ENCODE assay signal across 8 mouse cellular contexts in genomic region chr3:88620992-88621536, GRCm38 (mm10). TPM values are rescaled to one million over a fixed set of nuclear protein-coding genes. Genes with fewer than 3 reads are reported as not detected.
DNase-seq lines count a peak whose midpoint lies in the region; ATAC-seq and TF ChIP-seq lines count a peak whose summit lies in the region.

No protein-coding gene starts in this region.

- intact Hi-C loops in left cerebral cortex, postnatal 36 days (cut with DNase I): no loop called here
- intact Hi-C loops in left cerebral cortex, postnatal 14 days (cut with DNase I): no loop called here

- H3K27me3 ChIP-seq in cerebellum, adult 2 months (ENCODE audit: control insufficient read depth, insufficient read depth, low read length): no peaks in the 10 kb centered on the region
- no peaks in the 10 kb centered on the region for H3K27me3 ChIP-seq in forebrain, embryonic 16.5 days (replicated peaks; ENCODE audit: control insufficient read depth, insufficient read depth, low read length)
- H3K27me3 ChIP-seq in hindbrain, embryonic 11.5 days (ENCODE audit: control insufficient read depth, insufficient read depth, low read length): no peaks in the 10 kb centered on the region
- H3K27me3 ChIP-seq in limb, embryonic 14.5 days (ENCODE audit: control insufficient read depth, insufficient read depth, low read length): no peaks in the 10 kb centered on the region
- H3K27me3 ChIP-seq in midbrain, embryonic 14.5 days (ENCODE audit: control insufficient read depth, insufficient read depth, low read length): no peaks in the 10 kb centered on the region
- H3K27me3 ChIP-seq in stomach, postnatal 0 days (ENCODE audit: control insufficient read depth, insufficient read depth, low read length): no peaks in the 10 kb centered on the region

- peak overlapping the region; percentile 84 for H3K27ac ChIP-seq in cerebellum, adult 2 months (ENCODE audit: insufficient read depth, low read length)
- peak overlapping the region; percentile 99 for H3K27ac ChIP-seq in forebrain, embryonic 16.5 days (ENCODE audit: low read length)
- H3K27ac ChIP-seq in hindbrain, embryonic 11.5 days (ENCODE audit: low read depth, low read length): peak overlapping the region; percentile 88
- H3K27ac ChIP-seq in limb, embryonic 14.5 days (replicated peaks; ENCODE audit: low read depth, low read length): peak overlapping the region; percentile 96
- peak overlapping the region; percentile 95 for H3K27ac ChIP-seq in midbrain, embryonic 14.5 days (replicated peaks; ENCODE audit: low read depth, low read length)
- peak overlapping the region; percentile 97 for H3K27ac ChIP-seq in stomach, postnatal 0 days (replicated peaks)

- no peak for TF ChIP-seq EP300 in stomach, postnatal 0 days (optimal IDR thresholded peaks at IDR 0.05)

- H3K36me3 ChIP-seq in forebrain, embryonic 16.5 days (ENCODE audit: control insufficient read depth, insufficient read depth): no peaks in the 10 kb centered on the region
- H3K36me3 ChIP-seq in hindbrain, embryonic 11.5 days (ENCODE audit: control insufficient read depth, insufficient read depth, low read length): no peaks in the 10 kb centered on the region
- peaks cover 21% of the 10 kb centered on the region; the same call in 1 of the 2 replicates for H3K36me3 ChIP-seq in limb, embryonic 14.5 days (ENCODE audit: control insufficient read depth, insufficient read depth, low read length)
- peaks cover 9% of the 10 kb centered on the region; the same call in 1 of the 2 replicates for H3K36me3 ChIP-seq in midbrain, embryonic 14.5 days (ENCODE audit: control insufficient read depth, insufficient read depth, low read length)
- no peaks in the 10 kb centered on the region for H3K36me3 ChIP-seq in stomach, postnatal 0 days (ENCODE audit: control insufficient read depth, insufficient read depth, low read length)

- peak overlapping the region; percentile 90 for H3K4me2 ChIP-seq in forebrain, embryonic 16.5 days (ENCODE audit: low read length)
- H3K4me2 ChIP-seq in hindbrain, embryonic 11.5 days (replicated peaks; ENCODE audit: low read depth, low read length): peak overlapping the region; percentile 82
- peak overlapping the region; percentile 92 for H3K4me2 ChIP-seq in limb, embryonic 14.5 days (replicated peaks; ENCODE audit: low read depth, low read length, severe bottlenecking)
- peak overlapping the region; percentile 99 for H3K4me2 ChIP-seq in midbrain, embryonic 14.5 days (ENCODE audit: low read length)
- H3K4me2 ChIP-seq in stomach, postnatal 0 days (replicated peaks; ENCODE audit: low read depth): peak overlapping the region; percentile 92

- peak; percentile 47 to 55 for DNase-seq in left cerebral cortex, postnatal 36 days (ENCODE audit: low spot score in 2 of 2)
- DNase-seq in left cerebral cortex, postnatal 14 days (ENCODE audit: low spot score in 2 of 2): no peak
- peak; percentile 77 to 78 for DNase-seq in cerebellum, adult 2 months
- peak; percentile 84 for DNase-seq in hindbrain, embryonic 11.5 days (ENCODE audit: low spot score)
- DNase-seq in limb, embryonic 14.5 days (ENCODE audit: low spot score): peak; percentile 72
- DNase-seq in midbrain, embryonic 14.5 days: peak; percentile 79
- DNase-seq in stomach, postnatal 0 days (ENCODE audit: low spot score): peak; percentile 74

- ATAC-seq in forebrain, embryonic 16.5 days: peak; percentile 54
- peak; percentile 78 for ATAC-seq in hindbrain, embryonic 11.5 days (ENCODE audit: low FRiP score)
- ATAC-seq in limb, embryonic 14.5 days (ENCODE audit: low FRiP score, low read depth): peak; percentile 72
- ATAC-seq in midbrain, embryonic 14.5 days (ENCODE audit: low FRiP score, low TSS enrichment): peak; percentile 62
- peak; percentile 69 for ATAC-seq in stomach, postnatal 0 days (ENCODE audit: low FRiP score, low TSS enrichment)

- under 1% methylated on average over 64 of the region's 64 CpGs for WGBS in cerebellum, adult 2 months
- WGBS in forebrain, embryonic 16.5 days: under 1% methylated on average over 52 of the region's 64 CpGs
- WGBS in hindbrain, embryonic 11.5 days: under 1% methylated on average over 42 of the region's 64 CpGs
- WGBS in limb, embryonic 14.5 days: 1% methylated on average over 25 of the region's 64 CpGs
- under 1% methylated on average over 62 of the region's 64 CpGs for WGBS in midbrain, embryonic 14.5 days
- WGBS in stomach, postnatal 0 days: under 1% methylated on average over 61 of the region's 64 CpGs

- TF ChIP-seq POLR2A in cerebellum, adult 2 months (IDR thresholded peaks at IDR 0.05; ENCODE audit: borderline replicate concordance, insufficient read depth, low read length): peak; percentile 45; the same call in 1 of the 2 replicates
- peak; percentile 42; the same call in 1 of the 2 replicates for TF ChIP-seq POLR2A in limb, embryonic 14.5 days (IDR thresholded peaks at IDR 0.05; ENCODE audit: borderline replicate concordance, extremely low read depth, insufficient read depth, insufficient read length)

- H3K9me3 ChIP-seq in forebrain, embryonic 16.5 days (ENCODE audit: control insufficient read depth, low read length): no peaks in the 10 kb centered on the region
- H3K9me3 ChIP-seq in hindbrain, embryonic 11.5 days (ENCODE audit: control insufficient read depth, low read length): no peaks in the 10 kb centered on the region
- no peaks in the 10 kb centered on the region for H3K9me3 ChIP-seq in limb, embryonic 14.5 days (ENCODE audit: control insufficient read depth, low read length)
- no peaks in the 10 kb centered on the region for H3K9me3 ChIP-seq in midbrain, embryonic 14.5 days (ENCODE audit: control insufficient read depth, low read length)
- H3K9me3 ChIP-seq in stomach, postnatal 0 days (ENCODE audit: control insufficient read depth, low read length): no peaks in the 10 kb centered on the region

- peak overlapping the region; percentile 85 for H3K4me3 ChIP-seq in cerebellum, adult 2 months (replicated peaks; ENCODE audit: insufficient read depth, low read depth, low read length)
- H3K4me3 ChIP-seq in forebrain, embryonic 16.5 days (replicated peaks; ENCODE audit: low read length): peak overlapping the region; percentile 92
- H3K4me3 ChIP-seq in hindbrain, embryonic 11.5 days (ENCODE audit: low read depth, low read length): peak overlapping the region; percentile 89
- peak overlapping the region; percentile 80 for H3K4me3 ChIP-seq in limb, embryonic 14.5 days (replicated peaks; ENCODE audit: low read length)
- H3K4me3 ChIP-seq in midbrain, embryonic 14.5 days (replicated peaks; ENCODE audit: low read depth, low read length): peak overlapping the region; percentile 92
- peak overlapping the region; percentile 87 for H3K4me3 ChIP-seq in stomach, postnatal 0 days (ENCODE audit: low read depth, low read length)

- peaks cover 22% of the 10 kb centered on the region for H3K4me1 ChIP-seq in cerebellum, adult 2 months (ENCODE audit: control insufficient read depth, insufficient read depth, low read length)
- peaks cover 28% of the 10 kb centered on the region for H3K4me1 ChIP-seq in forebrain, embryonic 16.5 days (replicated peaks; ENCODE audit: control insufficient read depth, insufficient read depth, low read length)
- peaks cover 12% of the 10 kb centered on the region for H3K4me1 ChIP-seq in hindbrain, embryonic 11.5 days (replicated peaks; ENCODE audit: control insufficient read depth, insufficient read depth, low read length)
- peaks cover 32% of the 10 kb centered on the region for H3K4me1 ChIP-seq in limb, embryonic 14.5 days (ENCODE audit: control insufficient read depth, insufficient read depth, low read length)
- peaks cover 23% of the 10 kb centered on the region for H3K4me1 ChIP-seq in midbrain, embryonic 14.5 days (ENCODE audit: control insufficient read depth, insufficient read depth, low read length)
- H3K4me1 ChIP-seq in stomach, postnatal 0 days (replicated peaks; ENCODE audit: control insufficient read depth, insufficient read depth): peaks cover 4% of the 10 kb centered on the region; the same call in 1 of the 2 replicates

- no peak for TF ChIP-seq CTCF in cerebellum, adult 2 months (IDR thresholded peaks at IDR 0.05; ENCODE audit: borderline replicate concordance, insufficient read depth, low read depth, low read length)
- TF ChIP-seq CTCF in stomach, postnatal 0 days (IDR thresholded peaks at IDR 0.05; ENCODE audit: low read depth): no peak

- H3K9ac ChIP-seq in forebrain, embryonic 16.5 days (replicated peaks; ENCODE audit: low read depth, low read length): peak overlapping the region; percentile 99
- peak overlapping the region; percentile 99 for H3K9ac ChIP-seq in hindbrain, embryonic 11.5 days (ENCODE audit: low read depth, low read length)
- peak overlapping the region; percentile 96 for H3K9ac ChIP-seq in limb, embryonic 14.5 days (ENCODE audit: low read depth, low read length, severe bottlenecking)
- peak overlapping the region; percentile 98 for H3K9ac ChIP-seq in midbrain, embryonic 14.5 days (replicated peaks; ENCODE audit: low read length)
- peak overlapping the region; percentile 94 for H3K9ac ChIP-seq in stomach, postnatal 0 days (ENCODE audit: low read length)

RNA-seq across cellular contexts. Expression of gene Arhgef2, which starts 15.3 kb away (rescaled TPM):
- total RNA-seq in left cerebral cortex, postnatal 36 days (2021): 100 to 1,000 TPM; 250 to 281 TPM
- total RNA-seq in left cerebral cortex, postnatal 14 days (2021): 100 to 1,000 TPM; 310 to 316 TPM
- polyA plus RNA-seq in cerebellum, adult 2 months (2012; rRNA removed): 128 and 129 TPM in 2 replicates
- polyA plus RNA-seq in forebrain, embryonic 16.5 days (2015; fragmentation: Nextera tagmentation; extraction: Ambion mirVana): 166 and 210 TPM in 2 replicates
- 149 and 181 TPM in 2 replicates for polyA plus RNA-seq in hindbrain, embryonic 11.5 days (2014; fragmentation: Nextera tagmentation; extraction: Ambion mirVana)
- 81.9 and 105 TPM in 2 replicates for polyA plus RNA-seq in limb, embryonic 14.5 days (2012; rRNA removed)
- polyA plus RNA-seq in limb, embryonic 14.5 days (2014; fragmentation: Nextera tagmentation; extraction: Ambion mirVana): 84.7 and 94.8 TPM in 2 replicates
- polyA plus RNA-seq in midbrain, embryonic 14.5 days (2014; fragmentation: Nextera tagmentation; extraction: Ambion mirVana): 122 and 134 TPM in 2 replicates
- polyA plus RNA-seq in stomach, postnatal 0 days (2015; fragmentation: Nextera tagmentation; extraction: Ambion mirVana): 29.0 and 33.0 TPM in 2 replicates

RNA-seq across cellular contexts. Expression of gene Rxfp4, which starts 31.9 kb away (rescaled TPM):
- total RNA-seq in left cerebral cortex, postnatal 36 days (2021): not detected
- not detected for total RNA-seq in left cerebral cortex, postnatal 14 days (2021)
- polyA plus RNA-seq in cerebellum, adult 2 months (2012; rRNA removed): not detected in 2 replicates
- not detected in 2 replicates for polyA plus RNA-seq in forebrain, embryonic 16.5 days (2015; fragmentation: Nextera tagmentation; extraction: Ambion mirVana)
- not detected in 2 replicates for polyA plus RNA-seq in hindbrain, embryonic 11.5 days (2014; fragmentation: Nextera tagmentation; extraction: Ambion mirVana)
- not detected in 2 replicates for polyA plus RNA-seq in limb, embryonic 14.5 days (2012; rRNA removed)
- 0.15 TPM in 1 of 2 replicates, not detected in the other for polyA plus RNA-seq in limb, embryonic 14.5 days (2014; fragmentation: Nextera tagmentation; extraction: Ambion mirVana)
- polyA plus RNA-seq in midbrain, embryonic 14.5 days (2014; fragmentation: Nextera tagmentation; extraction: Ambion mirVana): not detected in 2 replicates
- polyA plus RNA-seq in stomach, postnatal 0 days (2015; fragmentation: Nextera tagmentation; extraction: Ambion mirVana): 0.07 TPM in 1 of 2 replicates, not detected in the other

RNA-seq across cellular contexts. Expression of gene Ssr2, which starts 45.4 kb away (rescaled TPM):
- total RNA-seq in left cerebral cortex, postnatal 36 days (2021): 10 to 100 TPM; 90.4 to 94.5 TPM
- 100 to 1,000 TPM; 114 to 123 TPM for total RNA-seq in left cerebral cortex, postnatal 14 days (2021)
- polyA plus RNA-seq in cerebellum, adult 2 months (2012; rRNA removed): 141 and 142 TPM in 2 replicates
- polyA plus RNA-seq in forebrain, embryonic 16.5 days (2015; fragmentation: Nextera tagmentation; extraction: Ambion mirVana): 132 and 140 TPM in 2 replicates
- polyA plus RNA-seq in hindbrain, embryonic 11.5 days (2014; fragmentation: Nextera tagmentation; extraction: Ambion mirVana): 152 and 169 TPM in 2 replicates
- polyA plus RNA-seq in limb, embryonic 14.5 days (2012; rRNA removed): 422 and 466 TPM in 2 replicates
- polyA plus RNA-seq in limb, embryonic 14.5 days (2014; fragmentation: Nextera tagmentation; extraction: Ambion mirVana): 307 and 325 TPM in 2 replicates
- polyA plus RNA-seq in midbrain, embryonic 14.5 days (2014; fragmentation: Nextera tagmentation; extraction: Ambion mirVana): 110 and 114 TPM in 2 replicates
- polyA plus RNA-seq in stomach, postnatal 0 days (2015; fragmentation: Nextera tagmentation; extraction: Ambion mirVana): 257 and 271 TPM in 2 replicates

Comparison
In these comparisons a context has a peak if more than half of its experiments do, and no peak if none do; other contexts are left out.
1. DNase-seq: peak in left cerebral cortex, postnatal 36 days (2 of 2), cerebellum, adult 2 months (2 of 2), hindbrain, embryonic 11.5 days (single experiment), limb, embryonic 14.5 days (single experiment), midbrain, embryonic 14.5 days (single experiment) and stomach, postnatal 0 days (single experiment); none in left cerebral cortex, postnatal 14 days (0 of 2).
2. Peak in every context shown above with its lines, with median percentiles within 50 percentile points of each other: H3K27ac ChIP-seq, H3K4me3 ChIP-seq, ATAC-seq, H3K4me2 ChIP-seq and H3K9ac ChIP-seq.